Mouse (Mus musculus): ENCODE data around the gene Olfr1274-ps. TPM values are rescaled to one million over a fixed set of nuclear protein-coding genes. Genes with fewer than 3 reads are reported as not detected.

The Olfr1274-ps gene
- total RNA-seq, 2 experiments from 2014 or later = not detected

Other genes with a start within 250 kb of the Olfr1274-ps start
- not detected in 2 replicates for gene Olfr1270, start 245.6 kb upstream of the Olfr1274-ps start, total RNA-seq (2015; ENCODE audit: low replicate concordance)
- not detected in 2 replicates for gene Olfr1270, start 245.6 kb upstream of the Olfr1274-ps start, total RNA-seq (2017; ENCODE audit: low replicate concordance)
- gene Olfr1506, start 174.2 kb upstream of the Olfr1274-ps start, total RNA-seq (2015; ENCODE audit: low replicate concordance) = 1.3 TPM in 1 of 2 replicates, not detected in the other
- 0.85 and 5.7 TPM in 2 replicates for gene Olfr1506, start 174.2 kb upstream of the Olfr1274-ps start, total RNA-seq (2017; ENCODE audit: low replicate concordance)
- not detected in 2 replicates for gene Olfr142, start 141.1 kb upstream of the Olfr1274-ps start, total RNA-seq (2015; ENCODE audit: low replicate concordance)
- gene Olfr142, start 141.1 kb upstream of the Olfr1274-ps start, total RNA-seq (2017; ENCODE audit: low replicate concordance) = not detected in 2 replicates
- not detected in 2 replicates for gene Olfr1271, start 127.7 kb upstream of the Olfr1274-ps start, total RNA-seq (2015; ENCODE audit: low replicate concordance)
- gene Olfr1271, start 127.7 kb upstream of the Olfr1274-ps start, total RNA-seq (2017; ENCODE audit: low replicate concordance) = not detected in 2 replicates
- not detected in 2 replicates for gene Olfr1272, start 105.8 kb upstream of the Olfr1274-ps start, total RNA-seq (2015; ENCODE audit: low replicate concordance)
- gene Olfr1272, start 105.8 kb upstream of the Olfr1274-ps start, total RNA-seq (2017; ENCODE audit: low replicate concordance) = not detected in 2 replicates
- not detected in 2 replicates for gene Gm13769, start 76.5 kb upstream of the Olfr1274-ps start, total RNA-seq (2015; ENCODE audit: low replicate concordance)
- gene Gm13769, start 76.5 kb upstream of the Olfr1274-ps start, total RNA-seq (2017; ENCODE audit: low replicate concordance) = not detected in 2 replicates
- 9.2 and 21.1 TPM in 2 replicates for gene Ptprj, start 182.0 kb downstream of the Olfr1274-ps start, total RNA-seq (2015; ENCODE audit: low replicate concordance)
- gene Ptprj, start 182.0 kb downstream of the Olfr1274-ps start, total RNA-seq (2017; ENCODE audit: low replicate concordance) = 11.3 and 18.7 TPM in 2 replicates